ENCODE assay signal across 8 mouse cellular contexts in the genomic region with DNA sequence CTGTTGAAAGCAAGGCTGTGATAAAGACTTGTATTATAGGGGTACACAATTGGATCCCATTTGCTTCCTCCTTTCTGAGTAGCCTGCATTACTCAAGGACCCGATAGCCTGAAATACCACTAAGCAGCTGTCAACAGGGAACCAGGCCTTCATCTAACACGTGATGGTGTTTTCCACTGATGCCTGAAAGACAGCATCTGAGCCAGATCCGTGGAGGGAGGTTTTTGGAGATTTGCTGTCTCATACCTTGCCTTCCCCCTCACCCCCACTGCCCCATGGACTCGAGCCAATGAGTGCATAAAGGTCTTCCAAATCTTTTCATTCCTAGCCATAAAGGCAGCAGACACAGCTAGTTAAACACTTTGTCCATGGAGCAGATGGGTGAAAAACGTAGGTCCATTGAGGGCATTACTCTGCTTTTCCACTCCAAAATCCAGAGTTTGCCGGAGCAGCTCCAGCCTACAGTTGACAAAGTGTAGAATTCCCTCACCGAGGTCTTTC. TPM values are rescaled to one million over a fixed set of nuclear protein-coding genes. Genes with fewer than 3 reads are reported as not detected.
DNase-seq lines count a peak whose midpoint lies in the region; ATAC-seq lines count a peak whose summit lies in the region.

No protein-coding gene starts in this region.

- ATAC-seq in cerebellum, adult (ENCODE audit: insufficient number of reproducible peaks, low FRiP score, low TSS enrichment), result no peak
- no peak for ATAC-seq in hindbrain, embryonic 15.5 days (ENCODE audit: low FRiP score, low read depth)

- H3K9me3 ChIP-seq in hindbrain, embryonic 15.5 days, result no peaks in the 10 kb centered on the region
- no peaks in the 10 kb centered on the region for H3K9me3 ChIP-seq in midbrain, embryonic 10.5 days (replicated peaks)

- 37% methylated on average over 7 of the region's 7 CpGs for WGBS in hindbrain, embryonic 15.5 days
- whole genome bisulfite sequencing in midbrain, embryonic 10.5 days, result 49% methylated on average over 7 of the region's 7 CpGs

- peaks cover 20% of the 10 kb centered on the region for H3K4me1 ChIP-seq in hindbrain, embryonic 15.5 days (replicated peaks)
- peaks cover 33% of the 10 kb centered on the region for H3K4me1 ChIP-seq in midbrain, embryonic 10.5 days

- H3K4me3 ChIP-seq in hindbrain, embryonic 15.5 days, result peak overlapping the region; percentile 78; the same call in 1 of the 2 replicates
- H3K4me3 ChIP-seq in midbrain, embryonic 10.5 days, result peak overlapping the region; percentile 77

- peak; percentile 34 for DNase-seq in cerebellum, adult 11-12 months
- DNase-seq in urinary bladder, postnatal 14 days (ENCODE audit: low spot score), result peak; percentile 16
- DNase-seq in urinary bladder, postnatal 4 days (ENCODE audit: low spot score in 2 of 2), result no peak
- DNase-seq in midbrain, embryonic 10.5 days (ENCODE audit: low spot score), result no peak
- no peak for DNase-seq in spleen, postnatal 14 days (ENCODE audit: low spot score in 2 of 2)
- no peak for DNase-seq in ovary, postnatal 36 days (ENCODE audit: low spot score)

- H3K9ac ChIP-seq in hindbrain, embryonic 15.5 days, result no peak overlapping the region

- H3K36me3 ChIP-seq in hindbrain, embryonic 15.5 days, result no peaks in the 10 kb centered on the region
- no peaks in the 10 kb centered on the region for H3K36me3 ChIP-seq in midbrain, embryonic 10.5 days

- H3K27me3 ChIP-seq in hindbrain, embryonic 15.5 days, result no peaks in the 10 kb centered on the region
- H3K27me3 ChIP-seq in midbrain, embryonic 10.5 days (ENCODE audit: low read depth, poor library complexity, severe bottlenecking), result peaks cover 34% of the 10 kb centered on the region

- no peak overlapping the region for H3K27ac ChIP-seq in hindbrain, embryonic 15.5 days (replicated peaks)
- no peak overlapping the region for H3K27ac ChIP-seq in midbrain, embryonic 10.5 days (replicated peaks)

- H3K4me2 ChIP-seq in hindbrain, embryonic 15.5 days, result peak overlapping the region; percentile 92; the same call in 1 of the 2 replicates

RNA-seq across cellular contexts. Expression of gene Srd5a3, which starts 0.8 kb away (rescaled TPM):
- polyA plus RNA-seq in hindbrain, embryonic 15.5 days (2015; fragmentation: Nextera tagmentation; extraction: Ambion mirVana), result 18.0 and 18.8 TPM in 2 replicates
- polyA plus RNA-seq in midbrain, embryonic 10.5 days (2016; fragmentation: Nextera tagmentation; extraction: Ambion mirVana), result 23.6 and 23.9 TPM in 2 replicates

RNA-seq across cellular contexts. Expression of gene Tmem165, which starts 44.5 kb away (rescaled TPM):
- 47.0 and 48.9 TPM in 2 replicates for polyA plus RNA-seq in hindbrain, embryonic 15.5 days (2015; fragmentation: Nextera tagmentation; extraction: Ambion mirVana)
- 75.4 and 81.0 TPM in 2 replicates for polyA plus RNA-seq in midbrain, embryonic 10.5 days (2016; fragmentation: Nextera tagmentation; extraction: Ambion mirVana)

Comparison
In these comparisons a context has a peak if more than half of its experiments do, and no peak if none do; other contexts are left out.
1. DNase-seq: peak in cerebellum, adult 11-12 months (single experiment) and urinary bladder, postnatal 14 days (single experiment); none in urinary bladder, postnatal 4 days (0 of 2), midbrain, embryonic 10.5 days (single experiment), spleen, postnatal 14 days (0 of 2) and ovary, postnatal 36 days (single experiment).